Comparison of ENCODE assay signal across 7 mouse cellular contexts in the genomic region with DNA sequence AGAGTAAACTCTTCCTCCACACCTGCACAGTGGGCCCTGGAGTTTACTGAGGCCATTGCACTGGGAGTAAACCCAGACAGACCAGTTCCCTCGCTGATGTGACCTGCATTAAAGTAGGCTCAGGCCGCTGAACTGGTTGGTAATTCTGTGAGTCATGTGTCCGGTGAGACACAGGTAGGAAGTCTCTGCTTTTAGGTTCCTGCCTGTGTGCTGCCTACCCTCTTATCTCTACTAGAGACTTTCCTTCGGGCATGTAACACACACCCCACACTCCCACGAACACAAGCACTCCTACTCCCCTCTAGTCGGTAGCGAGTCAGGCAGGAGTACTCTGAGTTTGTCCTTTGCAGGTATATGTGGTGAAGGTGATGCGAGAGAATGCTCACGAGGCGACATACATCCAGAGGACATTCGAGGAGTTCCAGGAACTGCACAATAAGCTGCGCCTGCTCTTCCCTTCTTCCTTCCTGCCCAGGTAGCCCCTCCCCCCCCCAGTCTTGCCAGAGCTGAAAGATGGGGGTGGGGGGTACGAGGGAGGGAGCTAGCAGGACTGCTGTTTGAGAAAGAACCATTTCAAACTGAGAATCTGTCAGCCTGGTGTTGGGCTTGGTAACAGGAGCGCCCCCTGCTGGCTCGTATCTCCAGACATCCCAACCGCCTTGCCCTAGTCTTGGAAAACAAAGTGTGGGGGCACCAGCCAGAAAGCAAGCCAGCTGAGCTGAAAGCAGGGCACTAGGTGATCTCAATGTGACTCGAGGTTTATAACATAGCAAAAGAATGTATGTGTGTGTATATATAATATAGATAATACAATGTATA. TPM values are rescaled to one million over a fixed set of nuclear protein-coding genes. Genes with fewer than 3 reads are reported as not detected.
DNase-seq lines count a peak whose midpoint lies in the region.

No protein-coding gene starts in this region.

- peak; percentile 54 for DNase-seq in WW6 (ENCODE audit: low read depth, low spot score)
- DNase-seq in cerebellum, adult 8-10 months = peak; percentile 78
- peak; percentile 59 to 90 for DNase-seq in frontal cortex, adult 2 months (ENCODE audit: extremely low spot score in 1 of 2, low spot score in 1 of 2)
- DNase-seq in hindlimb bud, embryonic 11.5 days (ENCODE audit: extremely low spot score, low read depth, low spot score) = peak; percentile 39
- DNase-seq in left cerebral cortex, adult 8-10 months (ENCODE audit: low spot score in 2 of 2) = peak; percentile 49 to 72
- DNase-seq in mesoderm, embryonic 11.5 days (ENCODE audit: low read depth, low spot score) = peak; percentile 84
- DNase-seq in spleen, postnatal 14 days (ENCODE audit: low spot score in 2 of 2) = peak; percentile 52 to 64

RNA-seq across cellular contexts. Expression of gene Ppp1r15b, which starts 29.8 kb away (rescaled TPM):
- polyA plus RNA-seq in frontal cortex, adult 2 months (2012; rRNA removed) = 26.3 and 27.2 TPM in 2 replicates
- total RNA-seq in left cerebral cortex, adult 8-10 months (2022) = 10 to 100 TPM; 41.0 to 43.6 (median 42.0) TPM

RNA-seq across cellular contexts. Expression of gene Pik3c2b, which starts 55.7 kb away (rescaled TPM):
- 14.9 and 16.2 TPM in 2 replicates for polyA plus RNA-seq in frontal cortex, adult 2 months (2012; rRNA removed)
- 10 to 100 TPM; 19.4 to 22.5 (median 21.3) TPM for total RNA-seq in left cerebral cortex, adult 8-10 months (2022)

Comparison
In these comparisons a context has a peak if more than half of its experiments do, and no peak if none do; other contexts are left out.
1. Peak in every context shown above with its lines: DNase-seq.